Mouse (Mus musculus): ENCODE results near the gene Lat.

Lat gene

DNA sequence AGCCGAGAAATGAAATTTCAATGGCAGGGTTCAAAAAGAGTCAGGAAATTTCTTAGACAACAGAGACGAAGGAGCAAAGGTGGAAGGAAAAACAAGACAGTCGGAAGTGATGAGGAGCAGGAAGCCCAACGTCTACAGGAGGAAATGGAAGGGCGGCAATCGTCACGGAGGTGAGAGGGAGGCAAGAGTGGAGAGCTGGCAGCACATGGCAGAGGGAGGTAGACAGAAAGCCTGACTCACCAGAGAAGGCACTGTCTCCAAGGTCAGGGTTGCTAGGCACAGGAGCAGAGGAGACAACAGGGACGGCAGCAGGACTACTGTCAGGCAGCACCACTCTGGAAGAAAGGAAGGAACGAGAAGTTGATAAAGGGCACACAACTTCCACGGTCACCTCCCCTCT is 1.7 kb downstream of the Lat start:
- no peak for DNase-seq (ENCODE audit: low spot score)

DNA sequence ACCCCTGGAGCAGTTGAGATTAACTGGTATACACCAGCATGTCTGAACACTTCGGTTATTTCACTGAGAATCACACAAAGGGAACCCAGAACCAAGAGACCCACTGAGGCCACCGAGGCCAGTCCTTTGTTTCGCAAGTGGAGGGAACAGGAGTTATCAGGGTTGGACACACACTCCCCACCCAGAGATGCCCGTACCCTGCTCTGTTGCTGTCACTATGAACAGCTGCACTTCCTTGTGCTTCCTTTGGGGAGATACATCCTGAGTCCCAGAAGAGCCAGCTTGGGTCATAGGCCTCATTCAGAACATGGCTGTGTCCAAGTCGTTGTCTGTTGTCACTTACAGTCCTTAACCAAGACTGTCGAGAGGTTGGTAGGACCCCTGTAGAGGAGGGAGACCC is 6.3 kb downstream of the Lat start:
- no peak for DNase-seq (ENCODE audit: low spot score)

DNA sequence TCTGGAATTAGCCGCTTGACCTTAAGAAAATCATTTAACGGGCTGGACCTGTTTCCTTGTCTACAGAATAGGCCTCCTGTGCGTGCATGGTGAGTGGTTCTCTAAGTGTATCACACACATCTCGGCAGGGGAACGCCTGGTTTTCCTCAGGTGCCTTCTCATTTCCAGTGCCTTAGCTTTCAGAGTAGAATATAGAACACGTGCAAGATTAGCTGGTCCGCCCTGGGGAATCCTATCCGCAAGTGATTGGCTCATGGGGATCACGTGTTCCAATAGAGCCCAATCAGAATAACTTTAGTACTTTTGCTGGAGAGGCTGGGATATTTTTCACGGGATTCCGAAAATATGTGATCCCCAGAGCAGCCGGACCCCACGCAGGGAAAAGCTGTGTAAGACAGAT is 10.3 kb downstream of the Lat start:
- DNase-seq (ENCODE audit: low spot score), result no peak

DNA sequence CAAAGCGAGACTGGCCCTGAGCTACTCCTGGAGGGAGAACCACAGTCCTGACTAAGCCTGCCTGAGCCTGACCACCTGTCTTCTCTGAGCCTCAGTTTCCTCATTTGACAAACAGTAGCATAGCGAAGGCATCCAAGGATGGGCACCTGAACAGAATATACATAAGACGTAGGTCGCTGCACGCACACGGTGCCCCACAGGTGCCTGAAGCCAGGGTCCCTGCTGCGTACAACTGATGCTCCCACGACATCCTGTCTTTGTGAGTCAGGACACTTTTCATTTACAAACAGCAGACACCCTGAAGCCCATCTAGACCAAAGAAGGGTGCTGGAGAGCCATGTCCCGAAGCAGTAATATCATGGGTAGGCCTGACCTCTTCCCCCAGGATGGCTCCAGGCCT is 11.0 kb downstream of the Lat start:
- no peak for DNase-seq (ENCODE audit: low spot score)

DNA sequence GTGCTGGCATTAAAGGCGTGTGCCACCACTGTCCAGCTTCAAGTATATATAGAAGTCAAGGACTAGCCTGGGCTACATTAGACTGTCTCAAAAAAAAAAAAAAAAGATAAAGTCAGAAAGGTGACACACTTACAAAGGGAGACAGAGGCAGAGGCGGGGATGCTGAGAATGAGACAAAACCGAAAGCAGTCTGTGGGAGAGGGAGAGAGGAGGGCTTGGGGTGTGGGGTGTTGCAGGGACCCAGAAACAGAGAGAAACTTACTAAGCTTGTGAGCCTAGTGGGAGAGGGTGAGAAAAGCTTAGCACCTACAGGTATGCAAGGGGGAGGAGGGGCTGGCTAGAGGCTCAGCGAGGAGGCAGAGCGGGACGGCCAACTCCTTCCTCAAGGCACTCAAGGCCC is 11.5 kb downstream of the Lat start:
- DNase-seq (ENCODE audit: low spot score), result no peak

DNA sequence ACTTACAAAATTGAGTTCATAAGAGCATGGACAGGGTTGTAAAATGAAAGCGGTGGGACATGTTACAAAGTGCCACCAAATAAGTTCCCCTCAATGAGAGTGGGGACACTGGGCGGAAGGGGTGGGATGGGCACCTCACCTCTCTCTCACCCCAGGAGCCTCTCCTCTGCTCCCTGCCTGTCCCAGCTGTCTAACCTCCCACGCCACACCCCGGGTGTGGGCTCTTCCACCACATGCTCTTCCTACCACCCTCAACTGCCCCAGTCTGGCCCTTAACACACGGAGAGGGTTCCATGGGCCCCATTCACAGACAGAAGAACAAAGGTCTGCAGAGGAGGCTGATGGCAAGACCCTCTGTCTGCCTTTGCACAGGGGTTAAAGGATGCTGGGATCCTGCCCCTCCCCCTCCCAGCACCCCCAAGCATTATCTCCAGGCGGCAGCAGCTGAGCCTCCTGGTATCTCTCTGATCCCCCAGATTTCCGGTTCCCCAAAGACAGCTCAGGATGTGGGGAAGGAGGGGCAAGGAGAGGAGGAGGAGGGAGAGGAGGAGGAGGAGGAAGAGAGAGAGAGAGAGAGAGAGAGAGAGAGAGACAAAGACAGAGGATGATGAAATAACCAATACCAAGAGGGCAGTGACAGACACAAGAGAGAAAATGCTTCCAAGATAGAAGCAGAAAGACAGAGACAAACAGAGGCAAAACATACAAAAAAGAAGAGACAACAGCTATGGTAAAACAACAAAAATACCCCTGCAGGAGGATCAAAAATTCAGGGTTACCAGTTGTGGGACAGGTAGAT is 12.4 kb downstream of the Lat start:
- DNase-seq (ENCODE audit: low spot score), result no peak

DNA sequence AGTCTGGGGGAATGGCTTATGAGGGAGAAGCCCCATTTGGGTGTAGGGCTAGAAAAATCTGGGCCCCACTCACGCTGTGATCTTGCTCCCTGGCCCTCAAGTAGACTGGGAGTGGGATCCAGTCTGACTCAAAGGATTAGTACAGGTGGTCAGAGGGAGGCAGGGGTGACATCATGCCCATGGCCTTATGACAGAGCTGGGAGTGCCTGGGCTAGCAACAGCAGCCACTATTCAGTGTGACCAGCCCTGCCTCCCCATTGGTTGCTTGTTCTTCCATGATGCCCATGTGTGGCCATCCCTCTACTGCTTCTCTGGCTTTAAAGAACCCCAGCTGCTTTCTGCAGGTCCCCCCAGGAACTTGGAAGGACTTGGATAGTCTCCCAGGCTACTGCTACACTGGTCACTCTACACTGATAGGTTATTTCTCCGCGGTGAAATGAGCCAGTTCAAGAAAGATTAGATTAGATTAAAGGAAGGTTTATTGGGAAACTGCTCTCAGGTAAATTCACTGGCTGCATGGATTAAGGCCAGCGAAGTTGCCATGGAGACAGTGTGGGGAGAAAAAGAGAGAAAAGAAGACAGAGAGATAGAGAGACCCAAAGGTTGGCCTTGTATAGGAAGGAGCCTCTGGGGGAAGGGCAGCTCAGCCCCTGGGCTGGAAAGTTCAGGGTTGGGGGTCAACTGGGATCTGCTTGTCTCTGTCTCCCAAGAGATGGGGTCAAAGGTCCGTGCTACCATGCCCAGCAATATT is 13.3 kb downstream of the Lat start:
- DNase-seq (ENCODE audit: low spot score), result no peak

DNA sequence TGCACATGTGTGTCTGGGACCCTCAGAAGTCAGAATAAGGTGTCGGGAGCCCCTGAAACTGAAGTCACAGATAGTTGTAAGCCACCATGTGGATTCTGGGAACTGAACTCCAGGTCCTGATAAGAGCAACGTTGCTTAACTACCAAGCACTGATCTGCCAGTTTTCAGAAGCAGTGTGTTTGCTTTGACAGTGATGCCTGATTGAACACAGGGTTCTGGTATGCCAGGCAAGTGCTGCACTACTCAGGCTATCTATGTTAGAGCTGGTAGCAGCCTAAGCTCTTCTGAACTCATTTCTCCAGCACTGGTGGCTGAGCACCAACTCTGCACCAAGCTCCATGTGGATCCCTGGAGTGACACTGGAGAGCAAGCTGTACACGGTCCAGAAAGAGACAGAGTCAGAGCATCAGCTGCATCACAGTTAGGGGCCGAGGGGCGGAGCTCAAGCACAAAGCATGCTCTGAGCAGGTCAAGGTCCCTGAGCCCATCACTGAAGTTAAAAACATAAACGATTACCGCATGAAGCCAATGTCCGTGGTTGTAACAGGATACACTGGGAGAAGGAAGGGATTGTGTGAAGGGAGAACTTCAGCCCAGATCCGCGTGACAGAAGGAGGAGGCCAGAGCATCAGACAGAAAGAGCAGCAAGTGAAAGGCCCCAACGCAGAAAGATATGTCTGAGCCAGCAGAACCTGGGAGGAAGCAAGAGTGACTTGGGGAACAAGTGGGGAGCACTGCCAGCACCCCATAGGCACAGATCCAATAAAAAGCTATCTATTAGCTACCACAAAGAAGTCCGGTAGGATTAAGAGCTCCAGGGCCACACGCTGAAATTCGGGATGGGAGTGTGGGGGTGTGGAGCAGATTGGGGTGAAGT is 14.4 kb downstream of the Lat start:
- no peak for DNase-seq (ENCODE audit: low spot score)

DNA sequence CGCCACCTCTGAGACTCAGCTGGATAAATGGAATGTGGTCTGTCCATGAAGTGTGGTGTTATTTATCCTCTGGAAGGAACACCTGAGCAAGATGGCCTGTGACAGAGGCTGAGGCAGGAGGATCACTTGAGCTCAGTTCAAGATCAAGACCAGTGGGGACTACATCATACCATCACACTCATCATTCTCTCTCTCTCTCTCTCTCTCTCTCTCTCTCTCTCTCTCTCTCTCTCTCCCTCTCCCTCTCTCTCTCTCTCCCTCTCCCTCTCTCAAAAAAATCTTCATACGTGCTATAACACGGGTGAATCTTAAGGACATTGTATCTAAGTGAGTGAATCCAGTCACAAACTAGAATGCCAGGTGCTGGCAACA is 15.4 kb downstream of the Lat start:
- DNase-seq (ENCODE audit: low spot score), result no peak

DNA sequence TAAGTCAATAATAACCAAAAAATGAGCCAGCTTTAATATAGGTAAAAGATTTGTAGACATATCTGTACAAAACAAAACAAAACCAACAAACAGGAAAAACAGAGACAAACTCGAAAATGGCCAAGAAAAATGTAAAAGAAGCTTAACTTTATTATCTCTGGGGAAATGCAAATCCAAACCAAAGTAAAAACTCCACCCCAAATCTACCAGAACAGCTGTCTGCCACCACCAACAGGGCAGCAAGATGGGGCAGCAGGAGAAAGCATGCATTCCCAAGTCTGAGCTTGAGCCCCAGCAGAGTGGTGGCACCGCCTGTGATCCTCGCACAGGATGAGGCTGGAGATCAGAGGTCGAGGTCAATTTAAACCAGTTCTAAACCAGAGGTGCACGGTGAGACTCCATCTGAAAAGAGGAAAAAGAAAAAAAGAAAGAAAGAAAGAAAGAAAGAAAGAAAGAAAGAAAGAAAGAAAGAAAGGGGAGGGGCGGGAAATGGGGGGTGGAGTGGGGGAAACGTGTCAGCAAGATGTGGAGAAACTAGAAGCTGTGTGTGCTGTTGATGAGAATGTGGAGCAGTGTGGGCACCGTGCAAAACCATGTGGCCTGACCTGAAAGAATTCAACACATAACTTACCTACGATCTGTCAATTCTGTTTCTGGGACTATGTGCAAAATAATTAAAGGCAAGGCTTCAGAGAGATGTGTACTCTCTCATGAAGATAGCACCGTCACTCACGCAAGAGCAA is 15.9 kb downstream of the Lat start:
- DNase-seq (ENCODE audit: low spot score), result no peak

DNA sequence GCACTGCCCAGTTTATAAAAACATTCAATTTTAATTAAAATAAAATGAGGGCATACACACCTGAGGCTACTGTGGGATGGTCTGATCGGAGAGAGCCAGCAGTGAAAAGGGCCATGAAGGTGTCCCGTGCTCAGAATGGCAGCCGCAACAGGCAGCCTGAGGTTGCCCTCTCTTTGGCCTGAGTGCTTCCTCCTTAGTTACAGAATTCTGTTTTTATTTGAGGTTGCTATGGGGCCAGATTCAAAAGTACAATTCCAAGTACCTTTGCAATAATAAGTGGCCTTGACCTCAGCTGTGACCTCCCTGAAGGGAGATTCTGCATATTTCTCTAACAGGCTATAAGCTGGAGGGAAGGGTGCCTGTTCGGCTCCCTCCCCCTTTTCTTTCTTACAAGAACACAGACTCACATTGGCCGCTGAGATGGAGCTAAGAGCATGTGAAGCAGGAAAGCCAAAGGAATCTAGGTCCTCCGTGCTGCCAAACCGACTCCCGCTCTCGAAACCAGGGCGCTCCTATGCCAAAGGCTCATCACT is 17.9 kb downstream of the Lat start:
- DNase-seq (ENCODE audit: low spot score), result no peak

DNA sequence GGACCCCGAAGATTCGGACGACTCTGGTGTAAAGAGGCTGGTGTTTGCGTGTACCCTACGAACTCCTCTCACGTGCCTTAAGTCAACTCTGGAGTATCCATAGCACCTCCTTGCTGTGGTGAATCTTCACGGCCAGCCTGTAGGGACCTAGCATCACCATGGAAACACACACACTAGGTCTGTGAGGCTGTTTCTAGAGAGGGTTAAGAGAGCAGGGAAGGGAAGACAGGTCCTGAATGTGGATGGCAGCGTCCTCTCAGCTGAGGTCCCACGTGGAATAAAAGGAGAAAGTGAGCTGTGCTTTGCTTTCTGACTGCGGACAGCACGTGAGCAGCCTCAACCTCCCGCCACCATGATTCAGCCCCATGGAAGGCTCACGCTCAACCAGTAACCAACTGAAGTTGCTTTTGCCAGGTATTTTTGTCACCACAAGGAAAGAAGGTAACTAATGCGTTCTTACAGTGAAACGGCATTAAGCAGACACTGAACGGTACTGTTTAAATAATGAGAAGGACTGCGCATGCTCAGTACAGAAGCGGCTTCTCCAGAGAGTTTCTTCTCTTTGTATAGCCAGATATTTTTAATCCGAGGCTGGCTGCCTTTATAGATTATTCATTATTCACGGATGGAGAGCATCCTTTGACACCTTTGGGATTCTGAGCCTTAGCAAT is 18.5 kb downstream of the Lat start:
- no peak for DNase-seq (ENCODE audit: low spot score)

DNA sequence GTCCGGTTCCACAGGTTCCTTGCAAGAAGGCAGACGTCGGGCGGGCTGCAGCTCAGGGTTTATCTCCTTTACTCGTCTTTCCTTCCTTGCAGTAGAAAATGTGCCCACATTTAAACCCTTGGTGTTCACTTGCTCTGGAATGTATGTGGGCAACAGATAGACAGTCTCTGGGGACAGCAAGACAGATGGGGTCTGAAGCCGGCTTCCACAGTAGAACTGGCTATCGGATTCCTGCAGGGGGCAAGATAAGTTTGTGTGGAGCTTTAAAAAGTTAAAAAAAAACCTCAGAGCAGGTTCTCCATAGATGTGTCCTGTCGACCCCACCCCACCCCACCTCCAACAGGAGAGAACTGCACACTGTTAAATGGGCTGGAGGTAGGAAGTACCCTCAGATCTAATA is 21.1 kb downstream of the Lat start:
- DNase-seq (ENCODE audit: low spot score), result no peak

DNA sequence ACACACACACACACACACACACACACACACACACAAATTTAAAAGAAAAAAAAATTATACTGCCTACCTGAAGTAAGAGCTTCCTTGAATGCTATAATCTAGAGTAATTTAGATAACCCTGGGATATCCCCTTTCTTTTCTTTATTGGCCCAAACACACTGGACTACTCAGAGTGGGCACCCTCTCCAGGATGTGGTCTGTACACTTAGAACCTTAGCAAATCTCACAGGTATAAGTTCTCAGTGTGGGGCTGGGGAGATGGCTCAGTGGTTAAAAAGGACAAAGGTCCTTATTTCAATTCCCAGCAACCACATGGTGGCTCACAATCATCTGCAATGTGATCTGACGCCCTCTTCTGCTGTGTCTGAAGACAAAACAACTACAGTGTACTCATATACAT is 22.3 kb downstream of the Lat start:
- DNase-seq (ENCODE audit: low spot score), result no peak

DNA sequence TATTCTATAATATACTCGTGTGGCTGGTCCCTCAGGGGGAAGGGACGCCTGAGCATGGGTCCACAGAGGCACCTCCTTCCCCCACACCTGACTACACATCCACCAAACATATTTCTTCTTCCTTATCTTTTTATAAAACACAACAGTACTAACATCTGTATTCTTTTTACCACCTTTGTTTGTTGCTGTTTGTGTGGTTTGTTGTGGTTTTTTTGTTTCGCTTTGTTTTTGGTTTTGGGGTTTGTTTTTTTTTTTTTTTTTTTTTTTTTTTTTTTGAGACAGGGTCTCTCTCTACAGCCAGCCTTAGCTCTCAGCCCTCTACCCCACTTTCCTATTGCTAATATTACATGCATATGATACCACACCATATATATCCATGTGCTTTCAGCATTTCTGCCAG is 23.4 kb downstream of the Lat start:
- no peak for DNase-seq (ENCODE audit: low spot score)

DNA sequence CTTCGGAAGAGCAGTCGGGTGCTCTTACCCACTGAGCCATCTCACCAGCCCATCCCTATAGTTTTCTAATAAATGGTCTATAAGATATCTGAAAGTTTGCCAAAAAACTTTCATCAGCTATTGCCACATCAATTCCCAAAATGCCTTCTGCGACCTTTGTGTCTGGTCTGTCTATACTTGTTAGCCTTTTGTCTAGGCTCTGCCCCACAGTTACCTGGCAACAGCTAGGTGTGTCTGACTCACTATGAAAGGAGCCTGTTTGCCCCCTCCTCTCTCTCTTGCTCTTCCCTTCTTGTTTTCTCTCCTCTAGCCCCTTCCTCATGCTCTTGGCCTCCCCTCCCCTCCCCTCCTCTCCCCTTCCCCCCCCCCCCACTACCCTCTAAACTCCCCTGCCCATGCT is 23.8 kb downstream of the Lat start:
- no peak for DNase-seq (ENCODE audit: low spot score)

DNA sequence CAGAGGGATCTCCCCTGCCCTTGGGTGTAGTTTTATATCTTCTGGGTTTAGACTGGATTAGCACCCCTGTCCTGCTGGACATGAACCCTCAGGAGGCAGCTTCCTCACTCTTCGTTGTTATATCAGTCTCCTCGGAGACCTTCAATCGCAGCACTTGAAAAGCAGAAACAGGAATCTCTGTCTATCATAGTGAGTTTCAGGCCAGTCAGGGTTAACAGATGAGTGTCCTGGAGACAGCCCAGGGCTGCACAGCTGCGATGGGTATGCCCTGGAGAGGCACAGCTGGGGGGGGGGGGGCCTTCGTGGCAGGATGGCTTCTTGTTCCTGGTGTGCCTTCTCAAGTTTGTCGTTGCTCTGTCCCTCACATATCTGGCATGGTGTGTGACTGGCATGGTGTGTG is 28.5 kb downstream of the Lat start:
- DNase-seq (ENCODE audit: low spot score), result no peak

DNA sequence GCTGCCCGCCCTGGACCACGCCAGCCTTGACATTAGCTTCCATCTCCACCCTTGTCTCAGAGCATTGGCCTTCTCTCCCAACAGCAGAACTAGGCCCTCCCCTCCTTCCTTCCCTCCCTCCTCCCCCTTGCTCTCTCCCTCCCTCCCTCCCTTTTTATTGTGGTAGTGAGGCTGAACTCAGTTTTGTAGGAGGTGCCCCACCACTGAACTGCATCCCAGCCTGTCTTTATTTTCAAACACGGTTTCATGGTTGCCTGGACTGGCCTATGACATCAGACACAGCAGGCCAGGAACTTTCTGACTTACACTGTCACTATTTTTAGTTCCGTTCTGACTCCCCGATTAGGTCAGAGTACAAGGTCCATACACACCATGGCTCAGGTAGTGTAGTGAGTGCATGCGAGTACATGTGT is 29.2 kb downstream of the Lat start:
- no peak for DNase-seq (ENCODE audit: low spot score)

DNA sequence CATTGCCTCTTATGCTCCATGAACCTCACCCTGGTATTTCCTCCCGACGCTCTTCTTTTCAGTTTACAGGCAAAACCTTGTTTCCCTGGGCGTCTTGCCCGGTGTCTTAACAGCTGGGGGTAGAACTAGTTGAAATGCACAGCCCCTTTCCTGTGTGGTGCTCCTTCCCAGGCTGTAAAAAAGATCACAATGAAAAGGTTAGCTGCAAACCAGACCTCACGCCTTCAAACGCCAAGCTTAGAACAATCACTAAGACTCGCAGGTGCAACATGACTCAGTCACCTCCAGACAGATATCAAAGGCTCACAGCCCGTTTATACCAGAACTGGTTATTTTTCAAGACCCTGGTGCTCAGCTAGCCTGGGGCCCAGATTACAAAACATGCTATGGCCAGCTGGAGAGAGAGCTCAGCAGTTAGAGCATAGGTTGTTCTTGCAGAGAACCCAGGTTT is 29.8 kb downstream of the Lat start:
- no peak for DNase-seq (ENCODE audit: low spot score)

DNA sequence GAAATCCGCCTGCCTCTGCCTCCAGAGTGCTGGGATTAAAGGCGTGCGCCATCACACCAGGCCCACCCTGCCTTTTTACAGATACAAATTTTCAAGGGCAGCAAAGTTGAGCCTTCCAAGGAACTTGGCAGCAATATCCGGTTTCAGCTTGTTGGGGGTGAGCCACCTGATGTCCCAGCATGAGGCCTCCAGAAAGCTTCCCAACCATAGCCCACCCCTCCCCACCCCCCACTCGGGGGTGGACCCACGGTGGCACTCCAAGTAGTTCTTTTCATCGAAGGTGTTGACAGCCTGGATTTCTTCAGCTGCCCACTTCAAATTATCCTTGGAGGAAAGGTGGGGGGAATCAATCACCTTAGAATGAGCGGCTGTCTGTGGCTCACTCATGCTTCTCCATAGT is 30.5 kb downstream of the Lat start:
- no peak for DNase-seq (ENCODE audit: low spot score)

DNA sequence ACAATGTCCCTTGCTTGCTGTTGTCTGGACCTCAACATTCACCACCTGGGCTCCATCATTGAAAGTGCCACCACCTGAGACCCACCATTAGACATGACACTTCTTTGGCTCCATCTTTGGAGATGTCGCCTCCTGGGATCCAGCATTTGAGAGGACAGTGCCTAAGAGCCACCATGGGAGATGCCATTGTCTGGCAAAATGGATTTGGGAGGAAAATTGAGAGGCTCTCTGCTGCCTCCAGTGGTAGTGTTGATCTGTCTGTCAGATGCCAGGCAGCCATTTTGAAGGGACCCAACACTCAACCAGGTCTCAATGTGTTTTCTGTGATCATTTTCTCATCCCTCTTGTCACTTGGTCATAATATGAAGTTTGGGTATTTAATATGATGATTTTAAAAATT is 33.8 kb downstream of the Lat start:
- DNase-seq (ENCODE audit: low spot score), result no peak

All from urinary bladder, postnatal 25 days (tissue).